Mouse (Mus musculus) ZHBTc4 (cell line): Measurements from ENCODE around the gene Lims1.
A peak's percentile ranks its signal among the peaks of the same experiment; 100 is the strongest.
"Not testable (repeated sequence)": the region's sequence is repeated elsewhere in the genome, so short reads cannot be mapped to it uniquely, and the experiment has no call there.

Experiments
- DNase-seq: peaks from one replicate; pipeline ENCODE4 v3.0.0-alpha.2; 2011; ENCODE audit warnings: low read depth, low spot score

The Lims1 gene

GRCm38 (mm10) chr10:58323028-58323991 is at the start of gene Lims1:
Lims1 (plus strand) TSS chr10:58323466.
- DNase-seq = peak; percentile 99

- DNase-seq = no peak
Measured at GRCm38 (mm10) chr10:58282238-58282637, 41.0 kb upstream of the Lims1 start.

GRCm38 (mm10) chr10:58290742-58291141 is 32.5 kb upstream of the Lims1 start:
- DNase-seq = no peak

- no peak for DNase-seq
Measured at GRCm38 (mm10) chr10:58294246-58294645, 29.0 kb upstream of the Lims1 start.

- DNase-seq = no peak
Measured at GRCm38 (mm10) chr10:58295605-58296004, 27.7 kb upstream of the Lims1 start.

- no peak for DNase-seq
Measured at GRCm38 (mm10) chr10:58304996-58305395, 18.3 kb upstream of the Lims1 start.

GRCm38 (mm10) chr10:58306897-58307296 is 16.4 kb upstream of the Lims1 start:
- no peak for DNase-seq

GRCm38 (mm10) chr10:58310791-58311190 is 12.5 kb upstream of the Lims1 start:
- DNase-seq = no peak

GRCm38 (mm10) chr10:58312887-58313286 is 10.4 kb upstream of the Lims1 start:
- DNase-seq = peak; percentile 37

- DNase-seq = no peak
Measured at GRCm38 (mm10) chr10:58320881-58321280, 2.4 kb upstream of the Lims1 start.

- DNase-seq = no peak
Measured at GRCm38 (mm10) chr10:58322361-58323027, 772 bp upstream of the Lims1 start.

GRCm38 (mm10) chr10:58326271-58326670 is 3.0 kb downstream of the Lims1 start:
- peak; percentile 44 for DNase-seq

GRCm38 (mm10) chr10:58327836-58328235 is 4.6 kb downstream of the Lims1 start:
- DNase-seq = not testable (repeated sequence)

GRCm38 (mm10) chr10:58328517-58329108 is 5.3 kb downstream of the Lims1 start:
- DNase-seq = no peak

GRCm38 (mm10) chr10:58330635-58331034 is 7.4 kb downstream of the Lims1 start:
- DNase-seq = no peak

GRCm38 (mm10) chr10:58331741-58332140 is 8.5 kb downstream of the Lims1 start:
- no peak for DNase-seq

GRCm38 (mm10) chr10:58333414-58333813 is 10.1 kb downstream of the Lims1 start:
- DNase-seq = no peak

GRCm38 (mm10) chr10:58336156-58336555 is 12.9 kb downstream of the Lims1 start:
- no peak for DNase-seq

GRCm38 (mm10) chr10:58337091-58337490 is 13.8 kb downstream of the Lims1 start:
- not testable (repeated sequence) for DNase-seq

- DNase-seq = no peak
Measured at GRCm38 (mm10) chr10:58338590-58338989, 15.3 kb downstream of the Lims1 start.

GRCm38 (mm10) chr10:58341685-58342084 is 18.4 kb downstream of the Lims1 start:
- DNase-seq = no peak

- DNase-seq = no peak
Measured at GRCm38 (mm10) chr10:58342199-58342598, 18.9 kb downstream of the Lims1 start.
